Comparison of ENCODE assay signal across 27 mouse cellular contexts in genomic region chr6:98575227-98575626, GRCm38 (mm10).
A peak's percentile ranks its signal among the peaks of the same experiment; 100 is the strongest.
DNase-seq lines count a peak whose midpoint lies in the region; ATAC-seq and TF ChIP-seq lines count a peak whose summit lies in the region.
"Had no signal": no experiment of that assay in that cellular context is flagged by ENCODE, and none has a peak within 500 bp of the region (broad histone marks: within the 10 kb centered on the region; RNA-seq: fewer than 3 reads in every experiment).

No protein-coding gene starts in this region.

- no peaks in the 10 kb centered on the region for H3K9me3 ChIP-seq in CH12.LX (replicated peaks; ENCODE audit: low read length)
- H3K9me3 ChIP-seq: forebrain, embryonic 10.5 days; forebrain, embryonic 13.5 days; heart, embryonic 12.5 days; heart, embryonic 15.5 days; hindbrain, embryonic 10.5 days; hindbrain, embryonic 13.5 days had no signal

- H3K79me2 ChIP-seq in CH12.LX (replicated peaks; ENCODE audit: control insufficient read depth, extremely low read depth, insufficient read depth, poor library complexity, severe bottlenecking) = no peaks in the 10 kb centered on the region

- dilution Hi-C loops in CH12.LX (cut with MboI; ENCODE audit: extremely low pct_ligation_motif_present, extremely low pct_unique_long_range_greater_than_20kb, low sequenced_read_pairs) = no loop called here

- peak; percentile 41 for DNase-seq in CH12.LX (ENCODE audit: extremely low read depth)
- DNase-seq in testis, postnatal 10 days (ENCODE audit: low spot score) = no peak
- DNase-seq in layer of hippocampus, adult 9-11 months = no peak
- no peak for DNase-seq in layer of hippocampus, postnatal 25 days (ENCODE audit: extremely low spot score in 1 of 2, low spot score in 1 of 2)
- DNase-seq: adrenal gland, postnatal 10 days; adrenal gland, postnatal 36 days; cerebellum, adult 11 months; cerebellum, adult 2 months; cerebellum, adult 9-11 months; cerebellum, postnatal 25 days; gastrocnemius, adult 2 months; gastrocnemius, postnatal 14 days; heart, adult 18-20 months; heart, postnatal 10 days; heart, postnatal 36 days had no signal

- no peak for TF ChIP-seq POLR2A in CH12.LX (IDR thresholded peaks at IDR 0.05; ENCODE audit: low read depth, low read length)

- TF ChIP-seq EP300 in CH12.LX (IDR thresholded peaks at IDR 0.05; ENCODE audit: low read length) = no peak

- no peak overlapping the region for H3K4me2 ChIP-seq in CH12.LX (ENCODE audit: insufficient read depth, low read depth, poor library complexity, severe bottlenecking)
- H3K4me2 ChIP-seq: forebrain, embryonic 13.5 days; heart, embryonic 12.5 days; heart, embryonic 15.5 days; hindbrain, embryonic 13.5 days had no signal

- H3K27me3 ChIP-seq in CH12.LX (replicated peaks) = no peaks in the 10 kb centered on the region
- H3K27me3 ChIP-seq: forebrain, embryonic 13.5 days; heart, embryonic 12.5 days; heart, embryonic 15.5 days; hindbrain, embryonic 13.5 days had no signal

- in situ Hi-C loops in CH12.LX (cut with MboI; ENCODE audit: low pct_ligation_motif_present, low pct_unique_long_range_greater_than_20kb, low sequenced_read_pairs) = no loop called here

- peaks cover 0 to 26% of the 10 kb centered on the region in 2 experiments; a peak in 2 of 4 replicates for H3K4me1 ChIP-seq in CH12.LX (ENCODE audit: control insufficient read depth in 1 of 2, insufficient read depth in 2 of 2)
- H3K4me1 ChIP-seq: forebrain, embryonic 13.5 days; heart, embryonic 12.5 days; heart, embryonic 15.5 days; hindbrain, embryonic 10.5 days; hindbrain, embryonic 13.5 days had no signal

- no peak overlapping the region for H3K9ac ChIP-seq in CH12.LX (ENCODE audit: insufficient read depth, low read depth)
- H3K9ac ChIP-seq: forebrain, embryonic 13.5 days; heart, embryonic 12.5 days; heart, embryonic 15.5 days; hindbrain, embryonic 13.5 days had no signal

- no peak overlapping the region for H3K4me3 ChIP-seq in CH12.LX (replicated peaks in 1 of 3; ENCODE audit: low read depth in 2 of 3, low read length in 2 of 3, poor library complexity in 1 of 3)
- H3K4me3 ChIP-seq: forebrain, embryonic 10.5 days; forebrain, embryonic 13.5 days; gastrocnemius, adult 2 months; heart, embryonic 12.5 days; heart, embryonic 15.5 days; hindbrain, embryonic 10.5 days; hindbrain, embryonic 13.5 days had no signal

- TF ChIP-seq CTCF in CH12.LX (conservative IDR thresholded peaks at IDR 0.05 in 1 of 2, IDR thresholded peaks at IDR 0.05 in 1 of 2; ENCODE audit: low read depth in 2 of 2, low read length in 2 of 2) = no peak

- peak; percentile 93 for ATAC-seq in granulocyte monocyte progenitor cell, adult 5-6 weeks (replicated peaks; ENCODE audit: poor library complexity, severe bottlenecking)
- ATAC-seq in monocyte, adult 5-6 weeks (replicated peaks; ENCODE audit: insufficient number of reproducible peaks, low FRiP score, low TSS enrichment, poor library complexity, severe bottlenecking) = peak; percentile 65
- ATAC-seq: forebrain, embryonic 13.5 days; forebrain, embryonic 16.5 days; hindbrain, embryonic 16.5 days; Patski had no signal

- no peak for TF ChIP-seq RAD21 in CH12.LX (IDR thresholded peaks at IDR 0.05; ENCODE audit: low read depth, low read length)

- H3K27ac ChIP-seq in CH12.LX (ENCODE audit: insufficient read depth, low read depth) = no peak overlapping the region
- H3K27ac ChIP-seq: forebrain, embryonic 10.5 days; forebrain, embryonic 13.5 days; gastrocnemius, adult 2 months; heart, embryonic 15.5 days; hindbrain, embryonic 10.5 days; hindbrain, embryonic 13.5 days had no signal

- no peaks in the 10 kb centered on the region for H3K36me3 ChIP-seq in CH12.LX (replicated peaks in 1 of 2; ENCODE audit: control insufficient read depth in 1 of 2, insufficient read depth in 1 of 2, low read length in 1 of 2)
- H3K36me3 ChIP-seq: forebrain, embryonic 10.5 days; G1E; heart, embryonic 12.5 days; heart, embryonic 15.5 days; hindbrain, embryonic 10.5 days; hindbrain, embryonic 13.5 days had no signal

TF ChIP-seq in CH12.LX, 34 proteins besides CTCF, POLR2A, EP300 and RAD21:
- TF ChIP-seq E2F4 (IDR thresholded peaks at IDR 0.05; ENCODE audit: insufficient replicate concordance, low read depth, low read length) (no peak), MAZ (IDR thresholded peaks at IDR 0.05; ENCODE audit: low read depth, low read length) (no peak), KAT2A (IDR thresholded peaks at IDR 0.05; ENCODE audit: insufficient replicate concordance, low read length) (no peak), NELFE (IDR thresholded peaks at IDR 0.05; ENCODE audit: low read depth, low read length) (no peak), MAFK (IDR thresholded peaks at IDR 0.05; ENCODE audit: insufficient replicate concordance, low read length) (no peak), TBP (conservative IDR thresholded peaks at IDR 0.05; ENCODE audit: low read depth, low read length) (no peak), JUND (conservative IDR thresholded peaks at IDR 0.05; ENCODE audit: low read depth, low read length) (no peak), ZKSCAN1 (IDR thresholded peaks at IDR 0.05; ENCODE audit: borderline replicate concordance, low read depth, low read length) (no peak)
